27 mouse cellular contexts compared by ENCODE assay signal in genomic region chr3:152203411-152203810, GRCm38 (mm10). TPM values are rescaled to one million over a fixed set of nuclear protein-coding genes. Genes with fewer than 3 reads are reported as not detected.
A peak's percentile ranks its signal among the peaks of the same experiment; 100 is the strongest.
DNase-seq lines count a peak whose midpoint lies in the region; ATAC-seq and TF ChIP-seq lines count a peak whose summit lies in the region.
"Had no signal": no experiment of that assay in that cellular context is flagged by ENCODE, and none has a peak within 500 bp of the region (broad histone marks: within the 10 kb centered on the region; RNA-seq: fewer than 3 reads in every experiment).

No protein-coding gene starts in this region.

- H3K27ac ChIP-seq in thymus, adult 2 months (ENCODE audit: control insufficient read depth, insufficient read depth, low read length) = peak overlapping the region; percentile 96
- no peak overlapping the region for H3K27ac ChIP-seq in intestine, embryonic 15.5 days
- no peak overlapping the region for H3K27ac ChIP-seq in layer of hippocampus, adult 2 months
- H3K27ac ChIP-seq: embryonic facial prominence, embryonic 12.5 days; embryonic facial prominence, embryonic 15.5 days; gastrocnemius, adult 2 months; hindbrain, embryonic 10.5 days; hindbrain, embryonic 13.5 days; hindbrain, postnatal 0 days had no signal

- no peak overlapping the region for H3K4me3 ChIP-seq in thymus, adult 2 months (ENCODE audit: control insufficient read depth, insufficient read depth, low read length)
- H3K4me3 ChIP-seq in intestine, embryonic 15.5 days (replicated peaks) = no peak overlapping the region
- no peak overlapping the region for H3K4me3 ChIP-seq in layer of hippocampus, adult 2 months
- H3K4me3 ChIP-seq: embryonic facial prominence, embryonic 12.5 days; embryonic facial prominence, embryonic 15.5 days; gastrocnemius, adult 2 months; hindbrain, embryonic 10.5 days; hindbrain, embryonic 13.5 days had no signal

- no peaks in the 10 kb centered on the region for H3K36me3 ChIP-seq in thymus, adult 2 months (ENCODE audit: control insufficient read depth, insufficient read depth, low read length)
- no peaks in the 10 kb centered on the region for H3K36me3 ChIP-seq in intestine, embryonic 15.5 days
- H3K36me3 ChIP-seq: embryonic facial prominence, embryonic 12.5 days had no signal

- peak; percentile 10 for DNase-seq in heart, adult 11 months
- DNase-seq in heart, adult 8-10 months (ENCODE audit: low spot score) = no peak
- peak; percentile 34 for DNase-seq in thymus, adult 2 months
- DNase-seq in thymus, postnatal 14 days = peak; percentile 58
- peak; percentile 53 for DNase-seq in thymus, postnatal 4 days
- no peak for DNase-seq in right cerebral cortex, adult 18-20 months
- no peak for DNase-seq in layer of hippocampus, adult 2 months (ENCODE audit: low spot score in 2 of 2)
- DNase-seq: adrenal gland, postnatal 14 days; cerebellum, adult 11 months; cerebellum, adult 2 months; cerebellum, adult 9-11 months; cerebellum, postnatal 25 days; forebrain, postnatal 0 days; gastrocnemius, adult 2 months; gastrocnemius, postnatal 14 days; heart, adult 18-20 months; heart, postnatal 10 days; heart, postnatal 36 days had no signal

- H3K9ac ChIP-seq in intestine, embryonic 15.5 days = no peak overlapping the region
- H3K9ac ChIP-seq: embryonic facial prominence, embryonic 12.5 days; embryonic facial prominence, embryonic 15.5 days; forebrain, postnatal 0 days; hindbrain, embryonic 13.5 days had no signal

- no peak for ATAC-seq in intestine, embryonic 15.5 days
- ATAC-seq: forebrain, embryonic 14.5 days; forebrain, postnatal 0 days; hindbrain, postnatal 0 days; Patski had no signal

- H3K4me2 ChIP-seq in intestine, embryonic 15.5 days (replicated peaks) = no peak overlapping the region
- H3K4me2 ChIP-seq: embryonic facial prominence, embryonic 12.5 days; embryonic facial prominence, embryonic 15.5 days; heart, embryonic 11.5 days; hindbrain, embryonic 13.5 days had no signal

- WGBS in thymus, adult 2 months = 56% methylated on average over 6 of the region's 6 CpGs
- WGBS in intestine, embryonic 15.5 days = 85% methylated on average over 6 of the region's 6 CpGs

- TF ChIP-seq CTCF in thymus, adult 2 months (IDR thresholded peaks at IDR 0.05; ENCODE audit: borderline replicate concordance, control insufficient read depth, extremely low read depth, insufficient read depth, low read length, poor library complexity) = no peak
- no peak for TF ChIP-seq CTCF in layer of hippocampus, adult 2 months (conservative IDR thresholded peaks at IDR 0.05)

- TF ChIP-seq POLR2A in thymus, adult 2 months (IDR thresholded peaks at IDR 0.05; ENCODE audit: control insufficient read depth, extremely low read depth, insufficient read depth, low read length, poor library complexity) = no peak

- no peaks in the 10 kb centered on the region for H3K27me3 ChIP-seq in thymus, adult 2 months (ENCODE audit: control insufficient read depth, insufficient read depth, low read length)
- H3K27me3 ChIP-seq in intestine, embryonic 15.5 days (replicated peaks) = no peaks in the 10 kb centered on the region
- H3K27me3 ChIP-seq: embryonic facial prominence, embryonic 12.5 days; embryonic facial prominence, embryonic 15.5 days; hindbrain, embryonic 13.5 days; Patski had no signal

- peaks cover 9% of the 10 kb centered on the region for H3K4me1 ChIP-seq in thymus, adult 2 months (replicated peaks; ENCODE audit: control insufficient read depth, insufficient read depth, low read length)
- peaks cover 3% of the 10 kb centered on the region; the same call in 1 of the 2 replicates for H3K4me1 ChIP-seq in intestine, embryonic 15.5 days (replicated peaks)
- H3K4me1 ChIP-seq: embryonic facial prominence, embryonic 12.5 days had no signal

- no peaks in the 10 kb centered on the region for H3K9me3 ChIP-seq in intestine, embryonic 15.5 days
- H3K9me3 ChIP-seq: embryonic facial prominence, embryonic 12.5 days; embryonic facial prominence, embryonic 15.5 days; hindbrain, embryonic 10.5 days; hindbrain, embryonic 13.5 days had no signal

RNA-seq across cellular contexts. Expression of gene Dnajb4, which starts 6.7 kb away (rescaled TPM):
- total RNA-seq in heart, adult 8-10 months (2022) = 100 to 1,000 TPM in 2 of 4 experiments, 10 to 100 TPM in 2; 88.0 to 125 (median 101) TPM
- 8.6 and 9.2 TPM in 2 replicates for polyA plus RNA-seq in thymus, adult 2 months (2012; rRNA removed)
- polyA plus RNA-seq in intestine, embryonic 15.5 days (2015; fragmentation: Nextera tagmentation; extraction: Ambion mirVana) = 23.1 and 25.5 TPM in 2 replicates
- total RNA-seq in layer of hippocampus, adult 2 months (2021) = 10 to 100 TPM; 61.5 to 62.6 TPM

RNA-seq across cellular contexts. Expression of gene Fubp1, which starts 6.8 kb away (rescaled TPM):
- 10 to 100 TPM; 44.3 to 55.0 (median 52.5) TPM for total RNA-seq in heart, adult 8-10 months (2022)
- 247 and 254 TPM in 2 replicates for polyA plus RNA-seq in thymus, adult 2 months (2012; rRNA removed)
- polyA plus RNA-seq in intestine, embryonic 15.5 days (2015; fragmentation: Nextera tagmentation; extraction: Ambion mirVana) = 177 and 205 TPM in 2 replicates
- 100 to 1,000 TPM; 123 to 140 TPM for total RNA-seq in layer of hippocampus, adult 2 months (2021)

RNA-seq across cellular contexts. Expression of gene Gipc2, which starts 37.4 kb away (rescaled TPM):
- 1 to 10 TPM; 3.0 to 4.8 (median 3.4) TPM for total RNA-seq in heart, adult 8-10 months (2022)
- polyA plus RNA-seq in thymus, adult 2 months (2012; rRNA removed) = 3.2 and 4.0 TPM in 2 replicates
- polyA plus RNA-seq in intestine, embryonic 15.5 days (2015; fragmentation: Nextera tagmentation; extraction: Ambion mirVana) = 171 and 172 TPM in 2 replicates
- 1 to 10 TPM in 1 of 2 experiments, under 1 TPM in 1; 0.98 to 1.3 TPM for total RNA-seq in layer of hippocampus, adult 2 months (2021)

Comparison
In these comparisons a context has a peak if more than half of its experiments do, and no peak if none do; other contexts are left out.
1. DNase-seq: peak in heart, adult 11 months (single experiment), thymus, adult 2 months (single experiment), thymus, postnatal 14 days (single experiment) and thymus, postnatal 4 days (single experiment); none in heart, adult 8-10 months (single experiment), right cerebral cortex, adult 18-20 months (single experiment) and layer of hippocampus, adult 2 months (0 of 2).